Mouse (Mus musculus) stomach, embryonic 14.5 days (tissue): ENCODE results near the gene Cadps2. TPM values are rescaled to one million over a fixed set of nuclear protein-coding genes. Genes with fewer than 3 reads are reported as not detected.
A peak's percentile ranks its signal among the peaks of the same experiment; 100 is the strongest.

Experiments
- ATAC-seq: fragments of 200-750 bp; cut with Nextera tagmentation; 2 replicates; pipeline ENCODE4 v1.8.0; 2017; ENCODE audit warnings: low read depth, moderate TSS enrichment; ENCODE audit not compliant: insufficient number of reproducible peaks, insufficient read depth, low FRiP score
- H3K27ac ChIP-seq: fragments of 300-500 bp; sonication (generic); 2 replicates; pipeline ENCODE4 v1.5.1; 2014; ENCODE audit warnings: mild to moderate bottlenecking, low read length, moderate library complexity, mixed read lengths
- H3K27me3 ChIP-seq: fragments of 300-500 bp; sonication (generic); 2 replicates; pipeline ENCODE4 v1.6.1; 2014; ENCODE audit warnings: low read length, control low read depth, mixed read lengths; ENCODE audit not compliant: control insufficient read depth, insufficient read depth
- H3K36me3 ChIP-seq: fragments of 300-500 bp; sonication (generic); 2 replicates; pipeline ENCODE4 v1.6.1; 2014; ENCODE audit warnings: mild to moderate bottlenecking, control low read depth, low read length, moderate library complexity, mixed read lengths; ENCODE audit not compliant: control insufficient read depth, insufficient read depth
- H3K4me1 ChIP-seq: fragments of 300-500 bp; sonication (generic); 2 replicates; pipeline ENCODE4 v1.6.1; 2014; ENCODE audit warnings: low read length, control low read depth, mixed read lengths; ENCODE audit not compliant: control insufficient read depth, insufficient read depth
- H3K4me2 ChIP-seq: fragments of 300-500 bp; sonication (generic); replicated peaks from 2 replicates; pipeline ENCODE4 v1.6.1; 2014; ENCODE audit warnings: low read depth, low read length, control low read depth
- H3K4me3 ChIP-seq: fragments of 300-500 bp; sonication (generic); 2 replicates; pipeline ENCODE4 v1.5.1; 2014; ENCODE audit warnings: low read depth, low read length, control low read depth
- H3K9ac ChIP-seq: fragments of 300-500 bp; sonication (generic); replicated peaks from 2 replicates; pipeline ENCODE4 v1.6.1; 2014; ENCODE audit warnings: low read depth, mild to moderate bottlenecking, control low read depth, low read length, moderate library complexity, mixed read lengths
- H3K9me3 ChIP-seq: fragments of 300-500 bp; sonication (generic); 2 replicates; pipeline ENCODE4 v1.6.1; 2016; ENCODE audit warnings: low read depth, low read length, control low read depth; ENCODE audit not compliant: control insufficient read depth
- WGBS: fragments of 180-500 bp; shearing (Covaris S2); extraction: QIAGEN DNeasy Blood & Tissue Kit; methylation state at CpG from one replicate; pipeline ENCODE4 v1.1.7; 2014; 5-methylcytosine and 5-hydroxymethylcytosine counted together
- polyA plus RNA-seq: library from polyadenylated mRNA; unstranded; fragments of >200 nt; fragmentation: Nextera tagmentation; extraction: Ambion mirVana; gene quantifications from 2 replicates; pipeline ENCODE4 v1.2.1, GENCODE M21; 2014

The Cadps2 gene
- polyA plus RNA-seq, 1 experiment from 2014 or later, result 2.4 TPM

GRCm38 (mm10) chr6:23853464-23853863 lies 14.2 kb upstream of the Cadps2 start:
- Histone ChIP-seq H3K9me3 (no peaks in the 10 kb centered on the region), H3K4me1 (no peaks in the 10 kb centered on the region), H3K27me3 (no peaks in the 10 kb centered on the region), H3K36me3 (no peaks in the 10 kb centered on the region), H3K9ac (no peak overlapping the region), H3K4me2 (no peak overlapping the region), H3K4me3 (no peak overlapping the region), H3K27ac (no peak overlapping the region)
- no peak for ATAC-seq
- 93% methylated on average over 11 of the region's 11 CpGs for WGBS

GRCm38 (mm10) chr6:23840001-23840400 lies 780 bp upstream of the Cadps2 start:
- Histone ChIP-seq H3K27me3 (peaks cover 7% of the 10 kb centered on the region; the same call in 1 of the 2 replicates), H3K4me2 (peak overlapping the region; percentile 91), H3K4me1 (no peaks in the 10 kb centered on the region), H3K9ac (peak overlapping the region; percentile 57; the same call in 1 of the 2 replicates), H3K4me3 (peak overlapping the region; percentile 72), H3K9me3 (no peaks in the 10 kb centered on the region), H3K36me3 (no peaks in the 10 kb centered on the region), H3K27ac (no peak overlapping the region)
- ATAC-seq, result no peak
- 1% methylated on average over 15 of the region's 15 CpGs for WGBS

- Histone ChIP-seq H3K27ac (no peak overlapping the region), H3K9me3 (no peaks in the 10 kb centered on the region), H3K27me3 (peaks cover 7% of the 10 kb centered on the region; the same call in 1 of the 2 replicates), H3K9ac (peak overlapping the region; percentile 57), H3K36me3 (no peaks in the 10 kb centered on the region), H3K4me2 (peak overlapping the region; percentile 91), H3K4me1 (no peaks in the 10 kb centered on the region), H3K4me3 (peak overlapping the region; percentile 72)
- WGBS, result 2% methylated on average over 24 of the region's 35 CpGs
- ATAC-seq, result peak; percentile 30; the same call in 1 of the 2 replicates
Measured at GRCm38 (mm10) chr6:23838401-23839008, 716 bp downstream of the Cadps2 start.

- Histone ChIP-seq H3K27ac (no peak overlapping the region), H3K9ac (no peak overlapping the region), H3K4me2 (no peak overlapping the region), H3K4me1 (no peaks in the 10 kb centered on the region), H3K36me3 (no peaks in the 10 kb centered on the region), H3K9me3 (no peaks in the 10 kb centered on the region), H3K4me3 (no peak overlapping the region), H3K27me3 (peaks cover 7% of the 10 kb centered on the region; the same call in 1 of the 2 replicates)
- 92% methylated on average over 7 of the region's 7 CpGs for WGBS
- ATAC-seq, result no peak
Measured at GRCm38 (mm10) chr6:23837631-23838030, 1.6 kb downstream of the Cadps2 start.

- H3K27ac ChIP-seq, result no peak overlapping the region
- H3K27me3 ChIP-seq, result peaks cover 7% of the 10 kb centered on the region; the same call in 1 of the 2 replicates
- H3K4me3 ChIP-seq, result no peak overlapping the region
- no peak overlapping the region for H3K9ac ChIP-seq
- H3K4me2 ChIP-seq, result no peak overlapping the region
- 93% methylated on average over 5 of the region's 5 CpGs for WGBS
- H3K36me3 ChIP-seq, result no peaks in the 10 kb centered on the region
- H3K9me3 ChIP-seq, result no peaks in the 10 kb centered on the region
- H3K4me1 ChIP-seq, result no peaks in the 10 kb centered on the region
- no peak for ATAC-seq
Measured at GRCm38 (mm10) chr6:23837127-23837526, 2.1 kb downstream of the Cadps2 start.

- H3K27me3 ChIP-seq, result peaks cover 7% of the 10 kb centered on the region; the same call in 1 of the 2 replicates
- 29% methylated on average over 2 of the region's 2 CpGs for WGBS
- no peaks in the 10 kb centered on the region for H3K9me3 ChIP-seq
- no peaks in the 10 kb centered on the region for H3K36me3 ChIP-seq
- H3K4me2 ChIP-seq, result no peak overlapping the region
- no peak overlapping the region for H3K4me3 ChIP-seq
- no peaks in the 10 kb centered on the region for H3K4me1 ChIP-seq
- H3K9ac ChIP-seq, result no peak overlapping the region
- no peak for ATAC-seq
- no peak overlapping the region for H3K27ac ChIP-seq
Measured at GRCm38 (mm10) chr6:23836694-23837093, 2.5 kb downstream of the Cadps2 start.

- H3K9ac ChIP-seq, result no peak overlapping the region
- no peaks in the 10 kb centered on the region for H3K36me3 ChIP-seq
- peaks cover 7% of the 10 kb centered on the region; the same call in 1 of the 2 replicates for H3K27me3 ChIP-seq
- no peak overlapping the region for H3K4me3 ChIP-seq
- 88% methylated on average over 4 of the region's 4 CpGs for WGBS
- H3K4me2 ChIP-seq, result no peak overlapping the region
- ATAC-seq, result no peak
- H3K9me3 ChIP-seq, result no peaks in the 10 kb centered on the region
- no peak overlapping the region for H3K27ac ChIP-seq
- no peaks in the 10 kb centered on the region for H3K4me1 ChIP-seq
Measured at GRCm38 (mm10) chr6:23835552-23835951, 3.7 kb downstream of the Cadps2 start.

GRCm38 (mm10) chr6:23830741-23831140 lies 8.5 kb downstream of the Cadps2 start:
- WGBS, result 61% methylated on average over 3 of the region's 3 CpGs
- no peaks in the 10 kb centered on the region for H3K27me3 ChIP-seq
- no peak for ATAC-seq

GRCm38 (mm10) chr6:23829338-23829737 lies 9.9 kb downstream of the Cadps2 start:
- no peak for ATAC-seq
- no peaks in the 10 kb centered on the region for H3K9me3 ChIP-seq
- H3K4me1 ChIP-seq, result no peaks in the 10 kb centered on the region
- H3K27ac ChIP-seq, result no peak overlapping the region
- no peaks in the 10 kb centered on the region for H3K36me3 ChIP-seq
- H3K4me2 ChIP-seq, result no peak overlapping the region
- WGBS, result 85% methylated on average over 2 of the region's 2 CpGs
- H3K4me3 ChIP-seq, result no peak overlapping the region
- H3K9ac ChIP-seq, result no peak overlapping the region
- H3K27me3 ChIP-seq, result no peaks in the 10 kb centered on the region

More at GRCm38 (mm10) chr6:23830741-23831140, 8.5 kb downstream of the Cadps2 start:
- H3K4me1 ChIP-seq, result no peaks in the 10 kb centered on the region
- H3K9me3 ChIP-seq, result no peaks in the 10 kb centered on the region
- H3K4me2 ChIP-seq, result no peak overlapping the region
- H3K4me3 ChIP-seq, result no peak overlapping the region
- H3K36me3 ChIP-seq, result no peaks in the 10 kb centered on the region
- no peak overlapping the region for H3K9ac ChIP-seq
- no peak overlapping the region for H3K27ac ChIP-seq
